Mouse (Mus musculus) v-Abl transformed pro-B cells (cell line): ENCODE results near the gene Slc35c2.

ENCODE experiments used
- in situ Hi-C, 2 experiments: fragments of 400-800 bp; cut with MboI; formaldehyde crosslinking; loops; one replicate each; pipeline ENCODE4 v1.15.1; 2025; ENCODE audit not compliant: unreplicated experiment in 2 of 2

Slc35c2 gene

GRCm38 (mm10) chr2:165287202-165287984, at the start of gene Slc35c2:
TSS of gene Slc35c2 (minus strand) at chr2:165287869.
- in situ Hi-C loops = loop anchor here in 1 of 2 experiments (25.0 kb wide), 1 partner anchor 500 kb away; the partner anchor contains the start of genes Snx21 and Tnnc2

GRCm38 (mm10) chr2:165337191-165337590, 49.5 kb upstream of the Slc35c2 start:
- in situ Hi-C loops = loop anchor here in 1 of 2 experiments (5.0 to 10.0 kb wide), 2 partner anchors 260 to 372 kb away; partner anchors contain the start of gene Slc12a5

GRCm38 (mm10) chr2:165332610-165333210, 45.0 kb upstream of the Slc35c2 start:
- in situ Hi-C loops = loop anchor here in 1 of 2 experiments (10.0 kb wide), 1 partner anchor 368 kb away; the partner anchor contains the start of gene Slc12a5

- in situ Hi-C loops = loop anchor here in 1 of 2 experiments (10.0 kb wide), 1 partner anchor 365 kb away; the partner anchor contains the start of gene Slc12a5
Measured at GRCm38 (mm10) chr2:165329703-165330102, 42.0 kb upstream of the Slc35c2 start.

GRCm38 (mm10) chr2:165328746-165329145, 41.1 kb upstream of the Slc35c2 start:
- in situ Hi-C loops = no loop called here

- in situ Hi-C loops = no loop called here
Measured at GRCm38 (mm10) chr2:165327386-165327785, 39.7 kb upstream of the Slc35c2 start.

GRCm38 (mm10) chr2:165326304-165327190, 38.9 kb upstream of the Slc35c2 start, which contains the start of gene Elmo2:
TSS of gene Elmo2 (minus strand) at chr2:165326479.
- in situ Hi-C loops = no loop called here

- in situ Hi-C loops = no loop called here
Measured at GRCm38 (mm10) chr2:165325521-165326303, 38.0 kb upstream of the Slc35c2 start.

- in situ Hi-C loops = no loop called here
Measured at GRCm38 (mm10) chr2:165323928-165324327, 36.3 kb upstream of the Slc35c2 start.

GRCm38 (mm10) chr2:165323484-165323883, 35.8 kb upstream of the Slc35c2 start:
- in situ Hi-C loops = no loop called here

- in situ Hi-C loops = no loop called here
Measured at GRCm38 (mm10) chr2:165321981-165322735, 34.5 kb upstream of the Slc35c2 start.

GRCm38 (mm10) chr2:165321381-165321888, 33.8 kb upstream of the Slc35c2 start:
- in situ Hi-C loops = no loop called here

GRCm38 (mm10) chr2:165320531-165321150, 33.0 kb upstream of the Slc35c2 start:
- in situ Hi-C loops = no loop called here

GRCm38 (mm10) chr2:165319503-165319902, 31.8 kb upstream of the Slc35c2 start:
- in situ Hi-C loops = no loop called here

GRCm38 (mm10) chr2:165318941-165319340, 31.3 kb upstream of the Slc35c2 start:
- in situ Hi-C loops = no loop called here

- in situ Hi-C loops = no loop called here
Measured at GRCm38 (mm10) chr2:165317621-165318263, 30.1 kb upstream of the Slc35c2 start.

- in situ Hi-C loops = no loop called here
Measured at GRCm38 (mm10) chr2:165316837-165317473, 29.3 kb upstream of the Slc35c2 start.
